Mouse (Mus musculus) megakaryocyte-erythroid progenitor cell, adult 5-6 weeks (primary cell): ENCODE measurements around the gene Trim58. TPM values are rescaled to one million over a fixed set of nuclear protein-coding genes. Genes with fewer than 3 reads are reported as not detected.
A peak's percentile ranks its signal among the peaks of the same experiment; 100 is the strongest.

Experiments
- ATAC-seq: replicated peaks from 2 replicates; pipeline ENCODE4 v1.8.0; 2016; ENCODE audit warnings: mild to moderate bottlenecking, inconsistent platforms; ENCODE audit not compliant: severe bottlenecking, poor library complexity, low FRiP score, low TSS enrichment
- total RNA-seq, 2 experiments: library from RNA; stranded (forward) in 1 of 2; stranded (reverse) in 1 of 2; fragments of 200-1000, 215-1000 nt in 1 of 2; fragments of >200 nt in 1 of 2; fragmentation: Nextera tagmentation in 1 of 2; gene quantifications; 2 replicates each; pipeline ENCODE4 v1.2.3; 2014 to 2017

The Trim58 gene
- total RNA-seq (2014; fragmentation: Nextera tagmentation) (10.9 and 13.2 TPM in 2 replicates), total RNA-seq (2017) (5.3 and 8.0 TPM in 2 replicates)

DNA sequence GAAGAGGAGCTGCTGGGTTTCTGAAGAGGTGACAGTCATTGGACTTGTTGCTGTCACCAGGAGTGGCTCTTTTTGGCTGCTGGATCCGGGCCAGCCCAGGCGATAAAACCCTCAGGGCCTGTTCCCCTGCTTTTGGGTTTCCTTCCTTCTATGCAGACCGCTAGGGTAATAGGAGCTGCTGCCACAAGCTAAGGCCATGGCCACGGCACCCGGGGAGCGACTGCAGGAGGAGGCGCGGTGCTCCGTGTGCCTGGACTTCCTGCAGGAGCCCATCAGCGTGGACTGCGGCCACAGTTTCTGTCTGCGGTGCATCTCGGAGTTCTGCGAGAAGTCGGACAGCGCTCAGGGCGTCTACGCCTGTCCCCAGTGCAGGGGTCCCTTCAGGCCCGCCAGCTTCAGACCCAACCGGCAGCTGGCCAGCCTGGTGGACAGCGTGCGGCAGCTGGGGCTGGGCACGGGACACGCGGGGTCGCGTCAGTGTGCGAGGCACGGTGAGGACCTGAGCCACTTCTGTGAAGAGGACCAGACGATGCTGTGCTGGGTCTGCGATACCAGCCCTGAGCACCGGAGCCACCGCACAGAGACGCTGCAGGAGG, at the start of gene Trim58:
Gene Trim58, plus strand, starts transcription at position 194 of the 596 bp plus-strand sequence.
- ATAC-seq: peak; percentile 42

DNA sequence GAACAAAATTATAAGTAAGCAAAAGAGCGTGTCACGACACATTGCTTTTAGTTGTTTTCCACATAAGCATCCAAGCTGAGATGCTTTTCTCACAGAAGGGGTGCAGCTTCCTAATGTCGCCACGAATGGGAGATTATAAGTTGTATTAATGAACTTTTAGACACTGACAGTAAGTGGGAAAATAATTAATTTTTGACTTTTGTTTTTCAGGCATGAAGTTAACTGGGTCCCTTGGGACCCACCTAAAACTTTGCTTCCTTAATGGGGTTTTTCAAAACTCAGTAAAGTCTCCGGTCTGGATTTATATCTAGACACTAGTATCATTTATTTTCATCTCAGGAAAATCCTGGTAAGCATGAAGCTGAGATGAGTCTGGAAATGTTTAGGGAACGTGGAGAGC, 45.5 kb upstream of the Trim58 start, which contains the start of gene Olfr324:
Gene Olfr324, plus strand, starts transcription at position 301 of the 400 bp plus-strand sequence.
- no peak for ATAC-seq

GRCm38 (mm10) chr11:58597837-58598236, 42.4 kb upstream of the Trim58 start:
- no peak for ATAC-seq

DNA sequence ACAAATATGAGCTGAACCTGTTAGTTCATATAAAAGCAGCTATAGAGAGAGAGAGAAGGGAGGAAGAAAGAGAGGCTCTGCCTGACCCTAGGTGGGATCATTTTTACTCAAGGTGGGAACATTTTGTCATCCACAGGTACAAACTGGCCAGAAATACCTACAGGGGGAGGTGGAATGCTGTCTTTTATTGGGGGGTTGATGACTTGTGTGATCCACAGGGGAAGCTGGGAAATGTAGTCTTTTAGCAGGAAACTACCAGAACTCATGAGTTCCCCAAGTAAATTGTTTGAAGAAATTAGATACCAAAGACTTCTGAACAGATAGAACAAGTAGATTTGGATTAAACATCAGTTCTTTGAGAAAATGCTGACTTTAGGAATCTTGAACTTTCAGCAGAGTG, 38.2 kb upstream of the Trim58 start:
- ATAC-seq: no peak

GRCm38 (mm10) chr11:58602800-58603560, 37.3 kb upstream of the Trim58 start:
- 0 out of 2 replicates have a peak, but pooled peaks have one; percentile 50 for ATAC-seq

GRCm38 (mm10) chr11:58604688-58605087, 35.6 kb upstream of the Trim58 start:
- ATAC-seq: no peak

DNA sequence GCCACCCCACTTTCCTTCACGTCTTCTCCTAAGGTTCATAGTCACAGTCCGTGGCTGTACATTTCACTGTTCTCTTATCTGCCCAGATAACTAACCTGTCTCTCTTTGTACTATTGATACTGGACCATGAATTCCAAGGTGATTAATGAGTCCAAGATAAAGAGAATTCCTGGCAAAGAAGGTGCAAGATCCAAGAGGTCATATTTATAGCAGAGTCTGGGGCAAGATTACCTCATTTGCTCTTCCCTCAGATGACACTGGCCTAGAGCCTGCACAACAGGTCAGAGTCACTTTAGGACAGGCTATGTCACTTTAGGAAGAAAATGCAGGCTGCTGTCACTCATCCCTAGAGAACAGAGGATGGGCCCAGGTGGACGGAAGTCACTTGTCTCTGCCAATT, 35.0 kb upstream of the Trim58 start:
- no peak for ATAC-seq

- ATAC-seq: no peak
Observed at GRCm38 (mm10) chr11:58606177-58606919, 33.9 kb upstream of the Trim58 start.

DNA sequence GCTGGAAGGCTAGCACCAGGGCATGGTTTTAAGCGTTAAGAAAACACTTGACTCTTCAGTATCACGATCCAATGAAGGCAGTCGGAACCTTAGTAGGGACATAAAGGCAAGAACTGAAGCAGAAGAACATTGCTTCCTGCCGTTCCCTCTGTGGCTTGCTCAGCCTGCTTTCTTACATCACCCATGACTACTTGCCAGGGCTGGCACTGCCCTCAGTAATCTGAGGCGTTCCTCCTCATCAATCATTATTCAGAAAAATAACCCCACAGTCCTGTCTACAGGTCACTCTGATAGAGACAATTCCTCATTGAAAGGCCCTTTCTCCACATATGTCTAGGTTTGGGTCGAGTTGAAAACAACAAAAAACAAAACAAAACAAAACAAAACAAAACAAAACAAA, 33.2 kb upstream of the Trim58 start:
- no peak for ATAC-seq

DNA sequence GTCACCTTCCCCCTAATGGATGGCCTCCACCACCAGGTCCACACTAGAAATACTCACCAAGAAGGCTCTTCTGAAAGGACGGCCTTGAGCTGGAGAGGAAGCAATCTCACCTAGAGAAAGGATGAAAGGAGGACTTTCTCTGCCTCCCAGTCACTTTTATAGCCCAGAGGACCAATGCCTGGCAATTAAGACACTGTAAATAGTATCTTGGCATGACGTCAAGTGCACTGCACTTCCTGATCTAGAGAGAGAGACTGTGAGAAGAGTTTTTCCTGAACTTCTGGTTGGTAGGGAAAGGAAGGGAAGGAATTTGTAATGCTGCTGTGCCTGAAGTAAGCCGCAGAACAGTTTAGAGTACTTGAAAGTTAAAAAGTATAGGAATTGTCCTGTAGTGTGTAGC, 26.9 kb upstream of the Trim58 start:
- ATAC-seq: no peak

GRCm38 (mm10) chr11:58614526-58614925, 25.7 kb upstream of the Trim58 start:
- ATAC-seq: no peak

DNA sequence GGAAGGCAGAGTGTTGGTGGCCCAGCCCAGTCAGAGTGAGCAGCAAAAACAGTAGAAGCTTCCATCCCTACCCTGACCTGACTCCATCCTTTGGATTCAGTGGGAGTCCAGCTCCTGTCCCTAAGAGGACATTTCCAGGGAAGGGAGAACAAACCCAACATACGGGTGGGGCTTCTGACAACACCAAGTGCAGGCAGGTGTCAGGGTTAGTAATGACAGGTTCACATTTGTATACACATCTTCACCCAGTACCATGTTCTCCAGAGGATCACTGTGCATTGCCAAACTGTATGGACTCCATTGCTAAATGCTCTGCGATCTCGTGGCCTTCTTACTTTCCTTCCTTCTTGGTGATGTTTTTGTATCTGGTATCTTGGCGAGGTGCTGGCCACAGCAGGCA, 24.3 kb upstream of the Trim58 start, which contains the start of gene 2210407C18Rik:
Gene 2210407C18Rik, minus strand, starts transcription at position 101 of the 400 bp plus-strand sequence.
- ATAC-seq: no peak

DNA sequence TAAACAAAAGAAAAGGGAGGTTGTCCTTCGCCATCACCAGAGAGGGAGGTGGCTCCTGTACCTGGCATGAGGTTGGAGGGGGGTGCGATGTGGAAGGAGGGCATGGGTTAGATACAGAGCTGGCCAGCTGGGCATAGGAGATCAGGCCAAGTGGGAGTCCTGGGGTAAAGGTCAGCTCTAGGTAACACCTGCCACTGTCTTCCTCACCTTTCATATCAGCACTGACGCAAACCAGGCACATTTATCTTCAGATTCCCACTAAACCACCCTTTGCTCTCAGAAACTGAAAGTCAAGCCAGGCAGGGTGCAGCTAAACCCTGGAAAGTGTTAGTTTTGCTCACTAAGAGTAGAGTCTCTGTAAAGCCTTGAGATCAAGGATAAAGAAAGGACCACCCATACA, 21.9 kb upstream of the Trim58 start:
- ATAC-seq: no peak

DNA sequence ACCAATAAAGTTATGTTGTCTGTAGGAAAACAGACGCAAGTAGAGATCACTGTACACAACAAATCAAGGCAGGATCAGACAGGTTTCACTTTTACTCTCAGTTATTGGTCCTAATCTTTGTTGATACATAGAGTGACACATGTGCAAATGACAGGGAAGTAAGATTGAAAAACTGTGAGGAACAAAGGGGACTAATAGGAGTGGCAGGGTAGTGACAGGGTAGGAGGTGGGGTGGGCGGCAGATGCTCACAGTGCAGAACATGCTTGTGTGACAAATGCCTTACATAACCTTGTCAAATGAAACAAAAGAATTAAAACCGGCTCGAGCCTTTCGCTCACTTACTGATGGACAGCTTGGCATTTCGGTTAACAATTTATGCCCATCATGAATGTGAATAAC, 21.5 kb upstream of the Trim58 start:
- ATAC-seq: no peak

- ATAC-seq: no peak
Observed at GRCm38 (mm10) chr11:58626146-58626545, 14.1 kb upstream of the Trim58 start.

- ATAC-seq: no peak
Observed at GRCm38 (mm10) chr11:58630401-58630800, 9.9 kb upstream of the Trim58 start, which contains the start of gene Olfr323. Gene Olfr323 (minus strand): TSS chr11:58630501.

DNA sequence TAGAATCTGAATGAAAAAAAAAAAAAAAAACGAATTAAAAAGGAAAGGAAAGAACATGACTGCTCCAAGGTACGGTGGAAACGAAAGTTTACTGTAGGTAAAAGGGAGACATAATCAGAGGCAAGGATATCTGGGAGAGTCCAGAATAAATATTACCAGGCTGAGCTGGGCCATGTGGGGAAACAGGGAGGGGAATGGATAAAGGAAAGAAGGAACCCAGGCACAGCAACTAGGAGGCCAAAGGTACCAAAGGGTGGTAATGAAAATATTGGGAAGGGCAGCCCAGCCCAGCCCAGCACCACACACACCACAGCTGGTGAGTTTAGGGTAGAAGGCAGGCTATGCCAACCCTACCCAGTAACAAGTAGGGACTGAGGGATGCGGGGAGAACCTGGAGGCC, 5.4 kb upstream of the Trim58 start:
- no peak for ATAC-seq

- peak; percentile 35; the same call in 1 of the 2 replicates for ATAC-seq
Observed at GRCm38 (mm10) chr11:58636376-58636977, 3.8 kb upstream of the Trim58 start.

DNA sequence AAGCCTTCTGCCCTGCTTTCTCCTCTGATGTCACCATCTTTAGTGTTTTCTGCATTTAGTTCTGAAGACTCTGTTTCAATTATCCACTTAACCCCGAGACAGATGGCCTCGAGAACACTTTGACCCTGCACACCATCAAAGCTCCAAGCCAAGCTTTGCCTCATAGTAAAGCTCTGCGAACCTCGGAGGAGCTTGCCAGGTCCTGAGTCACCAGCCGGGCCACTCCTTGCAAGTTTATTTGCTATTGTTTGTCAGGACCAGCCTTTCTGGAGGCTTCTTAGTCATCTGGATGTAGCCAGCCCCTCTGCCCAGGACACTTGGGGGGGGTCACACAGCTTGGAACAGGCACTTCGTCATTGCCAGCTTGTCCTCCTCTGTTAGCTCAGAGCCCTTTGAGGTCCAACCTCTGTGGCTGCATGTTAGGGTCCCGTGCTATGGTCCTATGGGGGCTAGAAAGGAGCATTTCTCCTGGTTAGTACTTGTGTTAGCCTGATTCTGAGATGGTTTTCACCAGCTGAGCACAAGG, 2.0 kb upstream of the Trim58 start:
- no peak for ATAC-seq
